Mouse (Mus musculus): Measurements from ENCODE around the gene Sh3bp1. TPM values are rescaled to one million over a fixed set of nuclear protein-coding genes. Genes with fewer than 3 reads are reported as not detected.

Gene Sh3bp1
- polyA plus RNA-seq, 1 experiment from 2014 or later, result 14.5 TPM

- Histone ChIP-seq H3K4me3 (ENCODE audit: control insufficient read depth in 1 of 2, insufficient read depth in 1 of 2, low read depth in 1 of 2, low read length in 2 of 2) (no peak overlapping the region), H3K27me3 (ENCODE audit: control insufficient read depth, insufficient read depth, low read length) (no peaks in the 10 kb centered on the region), H3K4me1 (ENCODE audit: control insufficient read depth in 2 of 2, insufficient read depth in 2 of 2, low read length in 2 of 2) (peaks cover 58 to 79% of the 10 kb centered on the region in 2 experiments), H3K36me3 (ENCODE audit: control insufficient read depth, insufficient read depth, low read length) (peaks cover 40% of the 10 kb centered on the region), H3K9ac (ENCODE audit: low read length) (no peak overlapping the region; the same call in 1 of the 2 replicates), H3K4me2 (ENCODE audit: low read length) (no peak overlapping the region), H3K27ac (replicated peaks in 1 of 2; ENCODE audit: control insufficient read depth in 1 of 2, insufficient read depth in 1 of 2, low read depth in 2 of 2, low read length in 2 of 2) (no peak overlapping the region), H3K9me3 (ENCODE audit: control insufficient read depth, low read length) (no peaks in the 10 kb centered on the region)
- no peak for ATAC-seq (ENCODE audit: insufficient number of reproducible peaks, insufficient read depth, low FRiP score, low read depth)
- WGBS, result 80% methylated on average over 3 of the region's 3 CpGs
These were observed 3.4 kb upstream of the Sh3bp1 start for GRCm38 (mm10) chr15:78896149-78896548.

- H3K4me1 ChIP-seq (ENCODE audit: control insufficient read depth in 2 of 2, insufficient read depth in 2 of 2, low read length in 2 of 2), result peaks cover 55 to 74% of the 10 kb centered on the region in 2 experiments
- no peak for ATAC-seq (ENCODE audit: insufficient number of reproducible peaks, insufficient read depth, low FRiP score, low read depth)
- H3K4me3 ChIP-seq (ENCODE audit: control insufficient read depth in 1 of 2, insufficient read depth in 1 of 2, low read depth in 1 of 2, low read length in 2 of 2), result no peak overlapping the region
- no peak overlapping the region for H3K4me2 ChIP-seq (ENCODE audit: low read length)
- H3K9ac ChIP-seq (ENCODE audit: low read length), result no peak overlapping the region; the same call in 1 of the 2 replicates
- H3K36me3 ChIP-seq (ENCODE audit: control insufficient read depth, insufficient read depth, low read length), result peaks cover 35% of the 10 kb centered on the region
- WGBS, result 78% methylated on average over 4 of the region's 4 CpGs
- no peaks in the 10 kb centered on the region for H3K27me3 ChIP-seq (ENCODE audit: control insufficient read depth, insufficient read depth, low read length)
- no peaks in the 10 kb centered on the region for H3K9me3 ChIP-seq (ENCODE audit: control insufficient read depth, low read length)
- H3K27ac ChIP-seq (replicated peaks in 1 of 2; ENCODE audit: control insufficient read depth in 1 of 2, insufficient read depth in 1 of 2, low read depth in 2 of 2, low read length in 2 of 2), result no peak overlapping the region; a peak in 1 of 4 replicates
These were observed 2.1 kb upstream of the Sh3bp1 start for GRCm38 (mm10) chr15:78897488-78897887.

GRCm38 (mm10) chr15:78898507-78899001, 1.0 kb upstream of the Sh3bp1 start:
- peak overlapping the region in 1 of 2 experiments; percentile 82; a peak in 2 of 4 replicates for H3K4me3 ChIP-seq (ENCODE audit: control insufficient read depth in 1 of 2, insufficient read depth in 1 of 2, low read depth in 1 of 2, low read length in 2 of 2)
- peaks cover 45 to 66% of the 10 kb centered on the region in 2 experiments for H3K4me1 ChIP-seq (ENCODE audit: control insufficient read depth in 2 of 2, insufficient read depth in 2 of 2, low read length in 2 of 2)
- peak overlapping the region; percentile 92 for H3K4me2 ChIP-seq (ENCODE audit: low read length)
- no peak for ATAC-seq (ENCODE audit: insufficient number of reproducible peaks, insufficient read depth, low FRiP score, low read depth)
- H3K9me3 ChIP-seq (ENCODE audit: control insufficient read depth, low read length), result no peaks in the 10 kb centered on the region
- WGBS, result 39% methylated on average over 6 of the region's 6 CpGs
- peak overlapping the region; percentile 87 for H3K9ac ChIP-seq (ENCODE audit: low read length)
- peak overlapping the region in 1 of 2 experiments; percentile 80; a peak in 2 of 4 replicates for H3K27ac ChIP-seq (replicated peaks in 1 of 2; ENCODE audit: control insufficient read depth in 1 of 2, insufficient read depth in 1 of 2, low read depth in 2 of 2, low read length in 2 of 2)
- H3K36me3 ChIP-seq (ENCODE audit: control insufficient read depth, insufficient read depth, low read length), result peaks cover 34% of the 10 kb centered on the region
- H3K27me3 ChIP-seq (ENCODE audit: control insufficient read depth, insufficient read depth, low read length), result no peaks in the 10 kb centered on the region

- peak within 1 kb of the TSS; percentile 87 for H3K9ac ChIP-seq (ENCODE audit: low read length)
- H3K9me3 ChIP-seq (ENCODE audit: control insufficient read depth, low read length), result no peaks in the 10 kb centered on the region
- peak within 1 kb of the TSS; percentile 92 for H3K4me2 ChIP-seq (ENCODE audit: low read length)
- 0 out of 2 replicates have a peak, but pooled peaks have one; percentile 28 for ATAC-seq (ENCODE audit: insufficient number of reproducible peaks, insufficient read depth, low FRiP score, low read depth)
- under 1% methylated on average over 19 of the region's 20 CpGs for WGBS
- peaks cover 37 to 57% of the 10 kb centered on the region in 2 experiments for H3K4me1 ChIP-seq (ENCODE audit: control insufficient read depth in 2 of 2, insufficient read depth in 2 of 2, low read length in 2 of 2)
- H3K36me3 ChIP-seq (ENCODE audit: control insufficient read depth, insufficient read depth, low read length), result peaks cover 37% of the 10 kb centered on the region
- peak within 1 kb of the TSS; percentile 82 to 95 for H3K4me3 ChIP-seq (ENCODE audit: control insufficient read depth in 1 of 2, insufficient read depth in 1 of 2, low read depth in 1 of 2, low read length in 2 of 2)
- no peaks in the 10 kb centered on the region for H3K27me3 ChIP-seq (ENCODE audit: control insufficient read depth, insufficient read depth, low read length)
- H3K27ac ChIP-seq (replicated peaks in 1 of 2; ENCODE audit: control insufficient read depth in 1 of 2, insufficient read depth in 1 of 2, low read depth in 2 of 2, low read length in 2 of 2), result peak within 1 kb of the TSS; percentile 70 to 80
These were observed 194 bp upstream of the Sh3bp1 start, which contains the start of gene Gm49510 for GRCm38 (mm10) chr15:78899409-78899739. Gene Gm49510 (plus strand): TSS chr15:78899667.

GRCm38 (mm10) chr15:78900585-78901421, 1.2 kb downstream of the Sh3bp1 start:
- 13% methylated on average over 18 of the region's 18 CpGs for WGBS
- peak overlapping the region; percentile 87 for H3K9ac ChIP-seq (ENCODE audit: low read length)
- H3K27ac ChIP-seq (replicated peaks in 1 of 2; ENCODE audit: control insufficient read depth in 1 of 2, insufficient read depth in 1 of 2, low read depth in 2 of 2, low read length in 2 of 2), result peak overlapping the region in 1 of 2 experiments; percentile 80; a peak in 3 of 4 replicates
- no peaks in the 10 kb centered on the region for H3K27me3 ChIP-seq (ENCODE audit: control insufficient read depth, insufficient read depth, low read length)
- peaks cover 28 to 47% of the 10 kb centered on the region in 2 experiments for H3K4me1 ChIP-seq (ENCODE audit: control insufficient read depth in 2 of 2, insufficient read depth in 2 of 2, low read length in 2 of 2)
- peak overlapping the region; percentile 82 to 95 for H3K4me3 ChIP-seq (ENCODE audit: control insufficient read depth in 1 of 2, insufficient read depth in 1 of 2, low read depth in 1 of 2, low read length in 2 of 2)
- H3K9me3 ChIP-seq (ENCODE audit: control insufficient read depth, low read length), result no peaks in the 10 kb centered on the region
- peaks cover 43% of the 10 kb centered on the region for H3K36me3 ChIP-seq (ENCODE audit: control insufficient read depth, insufficient read depth, low read length)
- no peak for ATAC-seq (ENCODE audit: insufficient number of reproducible peaks, insufficient read depth, low FRiP score, low read depth)
- peak overlapping the region; percentile 92 for H3K4me2 ChIP-seq (ENCODE audit: low read length)

GRCm38 (mm10) chr15:78901422-78901789, 1.8 kb downstream of the Sh3bp1 start:
- Histone ChIP-seq H3K9me3 (ENCODE audit: control insufficient read depth, low read length) (no peaks in the 10 kb centered on the region), H3K4me1 (ENCODE audit: control insufficient read depth in 2 of 2, insufficient read depth in 2 of 2, low read length in 2 of 2) (peaks cover 23 to 41% of the 10 kb centered on the region in 2 experiments), H3K27ac (replicated peaks in 1 of 2; ENCODE audit: control insufficient read depth in 1 of 2, insufficient read depth in 1 of 2, low read depth in 2 of 2, low read length in 2 of 2) (no peak overlapping the region), H3K36me3 (ENCODE audit: control insufficient read depth, insufficient read depth, low read length) (peaks cover 46% of the 10 kb centered on the region), H3K4me2 (ENCODE audit: low read length) (peak overlapping the region; percentile 92), H3K9ac (ENCODE audit: low read length) (peak overlapping the region; percentile 87; the same call in 1 of the 2 replicates), H3K4me3 (ENCODE audit: control insufficient read depth in 1 of 2, insufficient read depth in 1 of 2, low read depth in 1 of 2, low read length in 2 of 2) (peak overlapping the region in 1 of 2 experiments; percentile 82; a peak in 1 of 4 replicates), H3K27me3 (ENCODE audit: control insufficient read depth, insufficient read depth, low read length) (no peaks in the 10 kb centered on the region)
- no peak for ATAC-seq (ENCODE audit: insufficient number of reproducible peaks, insufficient read depth, low FRiP score, low read depth)
- WGBS, result 58% methylated on average over 8 of the region's 8 CpGs

GRCm38 (mm10) chr15:78903243-78903642, 3.7 kb downstream of the Sh3bp1 start:
- H3K9ac ChIP-seq (ENCODE audit: low read length), result peak overlapping the region; percentile 56
- H3K36me3 ChIP-seq (ENCODE audit: control insufficient read depth, insufficient read depth, low read length), result peaks cover 64% of the 10 kb centered on the region
- H3K4me2 ChIP-seq (ENCODE audit: low read length), result no peak overlapping the region

More at GRCm38 (mm10) chr15:78903243-78903642, 3.7 kb downstream of the Sh3bp1 start:
- Histone ChIP-seq H3K9me3 (ENCODE audit: control insufficient read depth, low read length) (no peaks in the 10 kb centered on the region), H3K27me3 (ENCODE audit: control insufficient read depth, insufficient read depth, low read length) (no peaks in the 10 kb centered on the region), H3K4me1 (ENCODE audit: control insufficient read depth in 2 of 2, insufficient read depth in 2 of 2, low read length in 2 of 2) (peaks cover 13 to 27% of the 10 kb centered on the region in 2 experiments), H3K27ac (replicated peaks in 1 of 2; ENCODE audit: control insufficient read depth in 1 of 2, insufficient read depth in 1 of 2, low read depth in 2 of 2, low read length in 2 of 2) (no peak overlapping the region), H3K4me3 (ENCODE audit: control insufficient read depth in 1 of 2, insufficient read depth in 1 of 2, low read depth in 1 of 2, low read length in 2 of 2) (no peak overlapping the region)
- 2% methylated on average over 2 of the region's 2 CpGs for WGBS
- no peak for ATAC-seq (ENCODE audit: insufficient number of reproducible peaks, insufficient read depth, low FRiP score, low read depth)
